Mouse (Mus musculus): ENCODE measurements around the gene Srrm4. TPM values are rescaled to one million over a fixed set of nuclear protein-coding genes. Genes with fewer than 3 reads are reported as not detected.

Srrm4 gene
- total RNA-seq (2023) = not detected

GRCm38 (mm10) chr5:116591346-116592048 lies at the start of gene Srrm4:
TSS of gene Srrm4 (minus strand) at chr5:116591817.

GRCm38 (mm10) chr5:116422699-116423201 lies 168.9 kb downstream of the Srrm4 start, which contains the start of gene Hspb8:
TSS of gene Hspb8 (minus strand) at chr5:116422864.

Other genes with a start within 250 kb of the Srrm4 start
- not detected for gene Hspb8, start 169.0 kb downstream of the Srrm4 start, total RNA-seq (2023)

Measured in monocyte, adult 59 days (primary cell).